Mouse (Mus musculus): ENCODE data around the gene Frat2. TPM values are rescaled to one million over a fixed set of nuclear protein-coding genes. Genes with fewer than 3 reads are reported as not detected.
"Not testable (repeated sequence)": the region's sequence is repeated elsewhere in the genome, so short reads cannot be mapped to it uniquely, and the experiment has no call there.

The Frat2 gene
- polyA plus RNA-seq, 1 experiment from 2014 or later: 4.5 TPM

DNA sequence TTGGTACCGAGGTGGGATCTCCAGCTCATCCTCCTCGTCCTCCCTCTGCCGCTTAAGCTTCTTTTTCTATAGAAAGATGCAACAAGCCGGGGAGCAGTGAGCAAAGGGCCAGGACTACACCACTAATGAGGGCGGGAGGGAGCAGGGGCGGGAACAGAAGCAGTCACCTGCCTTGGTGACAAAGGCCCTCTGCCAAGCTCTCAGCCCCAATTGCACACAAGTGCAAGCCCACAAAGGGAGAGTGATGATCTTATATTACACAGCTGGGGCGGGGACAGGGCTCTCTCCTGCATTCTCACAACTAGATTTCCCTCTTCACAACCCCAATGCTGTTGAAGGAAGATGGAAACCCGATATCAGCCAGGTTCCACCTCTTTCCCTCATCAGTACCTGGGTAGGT, 18.8 kb upstream of the Frat2 start:
- no peaks in the 10 kb centered on the region for H3K9me3 ChIP-seq (replicated peaks)
- no peak for ATAC-seq (ENCODE audit: insufficient read depth)
- WGBS (ENCODE audit: insufficient replicate concordance): 76% methylated on average over 8 of the region's 8 CpGs
- H3K27ac ChIP-seq (replicated peaks): no peak overlapping the region
- H3K36me3 ChIP-seq (replicated peaks): peaks cover 84% of the 10 kb centered on the region
- H3K4me1 ChIP-seq (replicated peaks): no peaks in the 10 kb centered on the region
- H3K4me3 ChIP-seq (replicated peaks): no peak overlapping the region
- H3K4me2 ChIP-seq: no peak overlapping the region
- H3K27me3 ChIP-seq: no peaks in the 10 kb centered on the region
- no peak overlapping the region for H3K9ac ChIP-seq

DNA sequence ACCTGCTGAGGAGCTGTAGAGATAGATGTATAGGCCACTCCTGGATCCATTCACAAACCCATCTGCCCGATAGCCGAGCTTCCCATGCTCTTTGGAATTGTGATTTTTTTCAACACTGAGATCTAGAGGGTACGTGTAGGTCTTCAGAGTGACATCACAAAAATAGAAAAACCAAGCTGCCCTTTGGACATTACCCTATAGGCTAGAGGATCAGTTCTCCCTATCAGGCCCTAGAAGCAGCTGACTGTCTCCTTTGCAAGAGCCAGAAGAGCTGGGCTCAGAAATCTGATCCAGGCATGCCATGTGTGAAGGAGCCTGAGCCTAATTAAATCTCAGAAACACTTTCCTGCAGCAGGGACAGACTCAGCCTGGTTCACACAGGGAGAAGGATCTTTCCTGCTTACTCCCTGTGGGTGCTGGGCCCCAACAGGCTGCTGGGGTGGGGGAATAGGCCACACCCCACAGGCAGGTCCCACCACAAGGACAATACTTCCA, 9.9 kb upstream of the Frat2 start:
- H3K4me2 ChIP-seq: no peak overlapping the region
- no peaks in the 10 kb centered on the region for H3K9me3 ChIP-seq (replicated peaks)
- 57% methylated on average over 3 of the region's 3 CpGs for WGBS (ENCODE audit: insufficient replicate concordance)
- no peak overlapping the region for H3K27ac ChIP-seq (replicated peaks)
- no peaks in the 10 kb centered on the region for H3K27me3 ChIP-seq
- no peak overlapping the region for H3K9ac ChIP-seq
- H3K4me3 ChIP-seq (replicated peaks): no peak overlapping the region
- peaks cover 20% of the 10 kb centered on the region for H3K4me1 ChIP-seq (replicated peaks)
- peaks cover 8% of the 10 kb centered on the region; the same call in 1 of the 2 replicates for H3K36me3 ChIP-seq (replicated peaks)
- ATAC-seq (ENCODE audit: insufficient read depth): no peak

- no peaks in the 10 kb centered on the region for H3K27me3 ChIP-seq
- no peak overlapping the region for H3K9ac ChIP-seq
- ATAC-seq (ENCODE audit: insufficient read depth): peak; percentile 51
- peaks cover 23% of the 10 kb centered on the region for H3K4me1 ChIP-seq (replicated peaks)
- 0 out of 2 replicates have a peak overlapping the region, but pooled peaks have one; percentile 12 for H3K27ac ChIP-seq (replicated peaks)
- H3K4me2 ChIP-seq: no peak overlapping the region
- no peak overlapping the region for H3K4me3 ChIP-seq (replicated peaks)
- 35% methylated on average over 5 of the region's 5 CpGs for WGBS (ENCODE audit: insufficient replicate concordance)
- H3K9me3 ChIP-seq (replicated peaks): no peaks in the 10 kb centered on the region
- H3K36me3 ChIP-seq (replicated peaks): 0 out of 2 replicates have a peak, but pooled peaks cover 4% of the 10 kb centered on the region
Measured at GRCm38 (mm10) chr19:41857086-41857762, 9.3 kb upstream of the Frat2 start.

GRCm38 (mm10) chr19:41852423-41852822, 4.5 kb upstream of the Frat2 start:
- no peak overlapping the region for H3K4me3 ChIP-seq (replicated peaks)
- peaks cover 37% of the 10 kb centered on the region for H3K4me1 ChIP-seq (replicated peaks)
- no peaks in the 10 kb centered on the region for H3K36me3 ChIP-seq (replicated peaks)
- H3K27ac ChIP-seq (replicated peaks): no peak overlapping the region
- no peak overlapping the region for H3K4me2 ChIP-seq
- H3K9ac ChIP-seq: no peak overlapping the region
- no peak for ATAC-seq (ENCODE audit: insufficient read depth)
- no peaks in the 10 kb centered on the region for H3K27me3 ChIP-seq
- H3K9me3 ChIP-seq (replicated peaks): no peaks in the 10 kb centered on the region
- WGBS (ENCODE audit: insufficient replicate concordance): 25% methylated on average over 4 of the region's 4 CpGs

DNA sequence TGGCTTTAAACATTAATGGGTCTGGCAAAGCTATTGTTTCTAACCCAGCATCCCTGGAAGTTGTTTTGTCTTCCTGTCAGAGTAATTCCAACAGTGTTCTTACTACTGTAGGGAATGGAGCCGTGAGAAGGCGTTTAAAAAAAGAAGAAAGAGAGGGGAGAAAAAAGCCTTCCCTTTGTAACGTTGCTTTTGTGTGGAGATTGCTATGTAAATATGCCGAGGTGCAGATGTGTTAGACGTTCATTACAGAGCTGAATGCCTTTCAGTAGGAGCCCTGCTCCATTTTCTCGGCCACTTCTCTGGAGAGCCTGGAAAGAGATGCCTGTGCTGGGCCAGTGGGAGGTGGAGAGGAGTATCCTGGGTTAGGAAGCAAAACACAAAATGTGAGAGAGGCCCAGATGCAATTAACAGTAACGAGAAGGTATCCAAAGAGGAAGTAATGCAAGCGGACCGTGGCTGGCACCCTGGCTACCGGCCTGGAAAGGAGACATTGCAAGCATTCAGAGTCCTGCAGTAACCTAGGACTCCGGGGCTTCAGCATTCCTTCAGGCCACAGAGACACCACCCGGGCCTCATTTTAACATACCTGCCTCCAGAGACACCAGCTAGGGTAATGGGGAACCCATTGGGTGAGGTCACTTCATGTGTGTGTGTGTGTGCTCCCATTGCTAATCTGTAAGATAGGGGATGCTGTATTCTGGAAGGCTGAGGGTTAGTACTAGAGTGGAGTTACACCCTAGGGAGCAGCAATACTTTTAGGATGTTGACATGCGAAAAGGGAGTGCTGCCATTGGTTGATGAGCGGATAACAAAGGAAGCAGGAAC, 3.0 kb upstream of the Frat2 start:
- 39% methylated on average over 14 of the region's 14 CpGs for WGBS (ENCODE audit: insufficient replicate concordance)
- Histone ChIP-seq H3K27ac (replicated peaks) (no peak overlapping the region; the same call in 1 of the 2 replicates), H3K4me2 (no peak overlapping the region), H3K36me3 (replicated peaks) (no peaks in the 10 kb centered on the region), H3K4me1 (replicated peaks) (peaks cover 40% of the 10 kb centered on the region), H3K9ac (no peak overlapping the region), H3K9me3 (replicated peaks) (no peaks in the 10 kb centered on the region), H3K4me3 (replicated peaks) (no peak overlapping the region), H3K27me3 (no peaks in the 10 kb centered on the region)
- ATAC-seq (ENCODE audit: insufficient read depth): no peak

DNA sequence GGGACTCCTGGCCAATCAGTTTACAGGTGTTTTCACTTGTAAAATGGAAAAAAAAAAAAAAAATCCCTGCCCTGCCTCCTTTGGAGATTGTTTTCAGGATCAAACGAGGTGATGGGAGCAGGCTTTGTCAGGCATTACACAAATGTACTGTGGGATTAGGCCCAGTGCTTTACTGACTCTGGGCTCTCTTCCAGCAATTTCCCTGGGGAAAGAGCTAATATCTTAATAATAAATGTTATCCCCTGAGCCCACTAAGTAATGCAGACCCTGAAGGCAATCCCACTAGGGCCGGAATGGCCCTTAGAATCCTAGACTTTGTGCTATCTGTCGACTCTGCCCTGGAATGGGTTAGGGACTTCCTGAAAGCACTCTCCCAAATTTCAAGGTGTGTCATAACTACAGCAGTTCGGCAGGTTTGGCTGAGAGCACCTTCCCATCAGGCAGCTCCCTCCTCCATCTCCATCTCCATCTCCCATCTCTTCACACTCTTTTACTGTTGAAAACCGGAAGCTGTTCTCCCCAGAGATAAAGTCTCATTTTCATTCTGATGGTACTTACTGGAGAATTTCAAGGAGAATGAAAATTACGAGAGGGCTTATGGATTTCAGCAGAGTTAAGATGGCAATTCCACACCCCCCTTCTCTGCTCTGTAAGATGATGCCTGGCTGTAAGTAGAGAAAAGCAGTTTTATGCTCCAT, 2.2 kb upstream of the Frat2 start:
- Histone ChIP-seq H3K9ac (no peak overlapping the region), H3K36me3 (replicated peaks) (no peaks in the 10 kb centered on the region), H3K9me3 (replicated peaks) (no peaks in the 10 kb centered on the region), H3K4me2 (no peak overlapping the region), H3K27ac (replicated peaks) (no peak overlapping the region), H3K4me3 (replicated peaks) (no peak overlapping the region), H3K4me1 (replicated peaks) (peaks cover 46% of the 10 kb centered on the region), H3K27me3 (no peaks in the 10 kb centered on the region)
- no peak for ATAC-seq (ENCODE audit: insufficient read depth)
- 53% methylated on average over 6 of the region's 6 CpGs for WGBS (ENCODE audit: insufficient replicate concordance)

DNA sequence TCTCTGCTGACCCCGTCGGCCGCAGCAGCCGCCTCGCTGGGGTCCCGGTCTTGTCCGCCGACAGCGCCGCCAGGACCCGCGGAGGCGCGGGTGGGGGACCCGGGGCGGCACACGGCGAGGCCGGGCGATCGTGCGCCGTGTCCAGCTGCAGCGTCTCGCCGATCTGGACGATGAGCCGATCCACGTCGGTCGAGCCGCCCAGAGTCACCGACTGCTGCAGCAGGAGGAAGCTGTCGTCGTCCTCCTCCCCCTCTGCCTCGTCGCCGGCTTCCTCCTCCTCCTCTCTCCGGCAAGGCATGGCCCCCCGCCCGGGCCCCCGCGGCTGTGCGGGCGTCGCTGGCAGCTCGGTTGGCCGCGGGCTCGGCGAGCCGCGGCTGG, 329 bp downstream of the Frat2 start:
- Histone ChIP-seq H3K4me1 (replicated peaks) (peaks cover 55% of the 10 kb centered on the region), H3K27ac (replicated peaks) (peak overlapping the region; percentile 91), H3K4me3 (replicated peaks) (peak overlapping the region; percentile 90), H3K9ac (peak overlapping the region; percentile 78), H3K4me2 (peak overlapping the region; percentile 98)
- WGBS (ENCODE audit: insufficient replicate concordance): 0% methylated on average over 45 of the region's 53 CpGs
- H3K36me3 ChIP-seq (replicated peaks); H3K9me3 ChIP-seq (replicated peaks); H3K27me3 ChIP-seq: not testable (repeated sequence)
- ATAC-seq (ENCODE audit: insufficient read depth): peak; percentile 41

DNA sequence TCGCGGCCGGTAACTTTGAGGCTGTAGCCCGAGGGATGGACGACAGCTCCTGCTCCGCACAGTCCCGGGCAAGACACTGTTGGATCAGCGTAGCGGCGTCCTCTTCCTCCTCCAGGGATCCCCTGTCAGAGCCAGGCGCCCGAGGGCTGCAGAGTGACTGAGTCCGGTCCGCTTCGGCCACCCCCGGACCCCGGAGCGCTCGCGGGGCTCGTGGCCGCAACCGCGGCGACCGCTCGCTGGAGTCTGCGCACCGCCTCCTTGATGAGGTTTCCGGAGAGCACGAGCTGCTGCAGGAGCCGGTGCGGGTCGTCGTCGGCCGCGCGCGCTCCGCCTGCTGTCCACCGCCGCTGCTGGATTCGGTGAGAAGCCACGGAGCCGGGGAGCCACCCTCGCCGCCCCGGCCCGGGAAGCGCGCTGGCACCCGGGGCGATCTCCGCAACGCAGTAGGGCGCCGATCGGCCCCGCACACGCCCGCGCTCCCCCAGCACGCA, 796 bp downstream of the Frat2 start:
- Histone ChIP-seq H3K4me2 (peak overlapping the region; percentile 98), H3K4me1 (replicated peaks) (peaks cover 53% of the 10 kb centered on the region), H3K9me3 (replicated peaks) (no peaks in the 10 kb centered on the region), H3K4me3 (replicated peaks) (peak overlapping the region; percentile 90), H3K27me3 (no peaks in the 10 kb centered on the region), H3K27ac (replicated peaks) (peak overlapping the region; percentile 91), H3K36me3 (replicated peaks) (no peaks in the 10 kb centered on the region), H3K9ac (peak overlapping the region; percentile 78)
- WGBS (ENCODE audit: insufficient replicate concordance): 0% methylated on average over 63 of the region's 64 CpGs
- ATAC-seq (ENCODE audit: insufficient read depth): peak; percentile 32

DNA sequence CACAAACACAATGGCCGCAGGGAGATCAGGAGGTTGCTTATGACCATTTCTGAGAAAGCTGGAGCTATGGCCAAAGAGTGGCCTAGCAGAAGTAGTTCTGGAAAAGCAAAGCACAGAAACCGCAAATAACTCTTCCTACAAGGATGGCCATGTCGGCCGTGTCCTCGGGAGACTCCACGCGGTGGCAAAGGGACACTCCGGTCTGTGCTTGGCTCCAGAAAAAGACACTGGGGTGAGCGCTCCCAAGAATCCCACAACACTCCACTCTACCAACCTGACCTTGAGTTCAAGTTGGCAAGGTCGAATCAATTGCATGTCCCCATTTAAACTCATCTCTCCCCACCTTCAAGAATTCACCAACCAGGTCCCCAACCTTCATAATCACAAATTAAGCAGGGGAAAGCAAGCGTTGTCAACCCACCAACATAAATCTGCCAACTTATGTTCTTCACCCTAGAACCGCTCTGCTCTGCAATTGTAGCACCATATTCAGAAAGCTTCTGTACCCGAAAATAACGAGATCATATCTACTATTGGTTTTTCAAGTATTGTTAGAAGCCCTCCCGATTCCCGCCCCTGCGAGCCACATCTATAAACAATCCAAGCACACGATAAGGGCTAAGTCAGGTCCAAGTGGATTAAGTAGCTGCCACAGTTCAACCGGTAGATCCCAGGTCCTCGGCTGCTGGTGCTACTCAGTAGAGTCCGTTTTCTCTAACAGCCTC, 1.4 kb downstream of the Frat2 start:
- ATAC-seq (ENCODE audit: insufficient read depth): peak; percentile 6; the same call in 1 of the 2 replicates
- Histone ChIP-seq H3K4me1 (replicated peaks) (peaks cover 49% of the 10 kb centered on the region), H3K4me3 (replicated peaks) (peak overlapping the region; percentile 90), H3K27ac (replicated peaks) (peak overlapping the region; percentile 91), H3K36me3 (replicated peaks) (no peaks in the 10 kb centered on the region), H3K4me2 (peak overlapping the region; percentile 98), H3K9me3 (replicated peaks) (no peaks in the 10 kb centered on the region), H3K27me3 (no peaks in the 10 kb centered on the region), H3K9ac (peak overlapping the region; percentile 78)
- 8% methylated on average over 21 of the region's 21 CpGs for WGBS (ENCODE audit: insufficient replicate concordance)

- Histone ChIP-seq H3K9ac (no peak overlapping the region), H3K27me3 (no peaks in the 10 kb centered on the region), H3K4me1 (replicated peaks) (peaks cover 54% of the 10 kb centered on the region), H3K9me3 (replicated peaks) (no peaks in the 10 kb centered on the region), H3K36me3 (replicated peaks) (no peaks in the 10 kb centered on the region), H3K4me2 (no peak overlapping the region; the same call in 1 of the 2 replicates), H3K4me3 (replicated peaks) (no peak overlapping the region), H3K27ac (replicated peaks) (no peak overlapping the region)
- WGBS (ENCODE audit: insufficient replicate concordance): 69% methylated on average over 6 of the region's 6 CpGs
- no peak for ATAC-seq (ENCODE audit: insufficient read depth)
Measured at GRCm38 (mm10) chr19:41844345-41844744, 3.6 kb downstream of the Frat2 start.
